Mouse (Mus musculus): ENCODE results near the gene Tomm40l. TPM values are rescaled to one million over a fixed set of nuclear protein-coding genes. Genes with fewer than 3 reads are reported as not detected.

The Tomm40l gene
- polyA plus RNA-seq, 1 experiment from 2014 or later: 44.8 TPM

GRCm38 (mm10) chr1:171262594-171263130 is 40.3 kb upstream of the Tomm40l start:
- Histone ChIP-seq H3K9ac (peak overlapping the region; percentile 74), H3K4me1 (peaks cover 16% of the 10 kb centered on the region), H3K27ac (replicated peaks) (peak overlapping the region; percentile 93), H3K4me3 (peak overlapping the region; percentile 41), H3K27me3 (replicated peaks) (no peaks in the 10 kb centered on the region), H3K36me3 (no peaks in the 10 kb centered on the region), H3K4me2 (peak overlapping the region; percentile 67), H3K9me3 (no peaks in the 10 kb centered on the region)
- 2% methylated on average over 8 of the region's 8 CpGs for WGBS
- ATAC-seq (ENCODE audit: extremely low read depth, insufficient number of reproducible peaks, low FRiP score, low TSS enrichment): peak; percentile 54; the same call in 1 of the 2 replicates

GRCm38 (mm10) chr1:171260316-171260715 is 38.0 kb upstream of the Tomm40l start:
- Histone ChIP-seq H3K27me3 (replicated peaks) (no peaks in the 10 kb centered on the region), H3K9me3 (no peaks in the 10 kb centered on the region), H3K4me3 (no peak overlapping the region), H3K9ac (no peak overlapping the region), H3K4me2 (no peak overlapping the region), H3K36me3 (no peaks in the 10 kb centered on the region), H3K4me1 (peaks cover 16% of the 10 kb centered on the region), H3K27ac (replicated peaks) (no peak overlapping the region)
- ATAC-seq (ENCODE audit: extremely low read depth, insufficient number of reproducible peaks, low FRiP score, low TSS enrichment): no peak
- 66% methylated on average over 3 of the region's 3 CpGs for WGBS

GRCm38 (mm10) chr1:171258921-171259320 is 36.6 kb upstream of the Tomm40l start:
- Histone ChIP-seq H3K27ac (replicated peaks) (no peak overlapping the region), H3K9me3 (no peaks in the 10 kb centered on the region), H3K4me2 (peak overlapping the region; percentile 38), H3K4me1 (peaks cover 16% of the 10 kb centered on the region), H3K9ac (peak overlapping the region; percentile 33; the same call in 1 of the 2 replicates), H3K36me3 (0 out of 2 replicates have a peak, but pooled peaks cover 4% of the 10 kb centered on the region), H3K4me3 (no peak overlapping the region), H3K27me3 (replicated peaks) (no peaks in the 10 kb centered on the region)
- no peak for ATAC-seq (ENCODE audit: extremely low read depth, insufficient number of reproducible peaks, low FRiP score, low TSS enrichment)
- WGBS: 55% methylated on average over 17 of the region's 17 CpGs

- H3K4me3 ChIP-seq: no peak overlapping the region
- H3K4me2 ChIP-seq: no peak overlapping the region
- no peak overlapping the region for H3K9ac ChIP-seq
- no peak overlapping the region for H3K27ac ChIP-seq (replicated peaks)
- ATAC-seq (ENCODE audit: extremely low read depth, insufficient number of reproducible peaks, low FRiP score, low TSS enrichment): no peak
- WGBS: 73% methylated on average over 9 of the region's 9 CpGs
- no peaks in the 10 kb centered on the region for H3K9me3 ChIP-seq
- H3K27me3 ChIP-seq (replicated peaks): peaks cover 3% of the 10 kb centered on the region; the same call in 1 of the 2 replicates
- H3K4me1 ChIP-seq: peaks cover 8% of the 10 kb centered on the region
- H3K36me3 ChIP-seq: 0 out of 2 replicates have a peak, but pooled peaks cover 4% of the 10 kb centered on the region
Measured at GRCm38 (mm10) chr1:171257781-171258180, 35.5 kb upstream of the Tomm40l start.

- Histone ChIP-seq H3K27me3 (replicated peaks) (peaks cover 4% of the 10 kb centered on the region; the same call in 1 of the 2 replicates), H3K4me3 (no peak overlapping the region), H3K9ac (no peak overlapping the region; the same call in 1 of the 2 replicates), H3K27ac (replicated peaks) (no peak overlapping the region), H3K9me3 (no peaks in the 10 kb centered on the region), H3K4me1 (peaks cover 9% of the 10 kb centered on the region), H3K36me3 (0 out of 2 replicates have a peak, but pooled peaks cover 4% of the 10 kb centered on the region), H3K4me2 (no peak overlapping the region)
- 59% methylated on average over 15 of the region's 15 CpGs for WGBS
- ATAC-seq (ENCODE audit: extremely low read depth, insufficient number of reproducible peaks, low FRiP score, low TSS enrichment): no peak
Measured at GRCm38 (mm10) chr1:171256937-171257548, 34.7 kb upstream of the Tomm40l start.

- H3K27me3 ChIP-seq (replicated peaks): peaks cover 4% of the 10 kb centered on the region; the same call in 1 of the 2 replicates
- ATAC-seq (ENCODE audit: extremely low read depth, insufficient number of reproducible peaks, low FRiP score, low TSS enrichment): no peak
- H3K27ac ChIP-seq (replicated peaks): no peak overlapping the region
- no peak overlapping the region for H3K4me3 ChIP-seq
- WGBS: 84% methylated on average over 24 of the region's 24 CpGs
- H3K4me1 ChIP-seq: peaks cover 15% of the 10 kb centered on the region
- no peak overlapping the region for H3K9ac ChIP-seq
- no peak overlapping the region for H3K4me2 ChIP-seq
- no peaks in the 10 kb centered on the region for H3K9me3 ChIP-seq
- H3K36me3 ChIP-seq: 0 out of 2 replicates have a peak, but pooled peaks cover 4% of the 10 kb centered on the region
Measured at GRCm38 (mm10) chr1:171256095-171256818, 33.9 kb upstream of the Tomm40l start.

GRCm38 (mm10) chr1:171252415-171252814 is 30.1 kb upstream of the Tomm40l start:
- H3K4me1 ChIP-seq: peaks cover 49% of the 10 kb centered on the region
- no peak for ATAC-seq (ENCODE audit: extremely low read depth, insufficient number of reproducible peaks, low FRiP score, low TSS enrichment)
- peaks cover 10% of the 10 kb centered on the region; the same call in 1 of the 2 replicates for H3K27me3 ChIP-seq (replicated peaks)
- peak overlapping the region; percentile 67 for H3K9ac ChIP-seq
- 45% methylated on average over 17 of the region's 17 CpGs for WGBS
- peak overlapping the region; percentile 72 for H3K27ac ChIP-seq (replicated peaks)
- peak overlapping the region; percentile 59 for H3K4me2 ChIP-seq
- H3K9me3 ChIP-seq: no peaks in the 10 kb centered on the region
- H3K4me3 ChIP-seq: peak overlapping the region; percentile 42; the same call in 1 of the 2 replicates
- 0 out of 2 replicates have a peak, but pooled peaks cover 4% of the 10 kb centered on the region for H3K36me3 ChIP-seq

- Histone ChIP-seq H3K4me2 (peak overlapping the region; percentile 59), H3K9me3 (no peaks in the 10 kb centered on the region), H3K27me3 (replicated peaks) (peaks cover 10% of the 10 kb centered on the region; the same call in 1 of the 2 replicates), H3K9ac (peak overlapping the region; percentile 67), H3K4me1 (peaks cover 50% of the 10 kb centered on the region), H3K27ac (replicated peaks) (peak overlapping the region; percentile 72), H3K36me3 (0 out of 2 replicates have a peak, but pooled peaks cover 4% of the 10 kb centered on the region), H3K4me3 (peak overlapping the region; percentile 42)
- WGBS: 15% methylated on average over 13 of the region's 13 CpGs
- no peak for ATAC-seq (ENCODE audit: extremely low read depth, insufficient number of reproducible peaks, low FRiP score, low TSS enrichment)
Measured at GRCm38 (mm10) chr1:171251594-171252324, 29.4 kb upstream of the Tomm40l start.

- Histone ChIP-seq H3K4me1 (peaks cover 56% of the 10 kb centered on the region), H3K9ac (peak within 1 kb of the TSS; percentile 67), H3K27ac (replicated peaks) (peak within 1 kb of the TSS; percentile 72), H3K36me3 (0 out of 2 replicates have a peak, but pooled peaks cover 4% of the 10 kb centered on the region), H3K9me3 (no peaks in the 10 kb centered on the region), H3K4me2 (peak within 1 kb of the TSS; percentile 59), H3K27me3 (replicated peaks) (peaks cover 10% of the 10 kb centered on the region; the same call in 1 of the 2 replicates), H3K4me3 (peak within 1 kb of the TSS; percentile 42)
- no peak for ATAC-seq (ENCODE audit: extremely low read depth, insufficient number of reproducible peaks, low FRiP score, low TSS enrichment)
- 22% methylated on average over 26 of the region's 26 CpGs for WGBS
Measured at GRCm38 (mm10) chr1:171250680-171251593, 28.6 kb upstream of the Tomm40l start, which contains the start of gene Ndufs2. TSS of gene Ndufs2 (minus strand) at chr1:171251388.
